Mouse (Mus musculus) liver, adult 2 months (tissue): Measurements from ENCODE around the gene Birc3. TPM values are rescaled to one million over a fixed set of nuclear protein-coding genes. Genes with fewer than 3 reads are reported as not detected.
"Not testable (repeated sequence)": the region's sequence is repeated elsewhere in the genome, so short reads cannot be mapped to it uniquely, and the experiment has no call there.

ENCODE experiments used
- DNase-seq: peaks from one replicate; pipeline ENCODE4 v3.0.0-alpha.2; 2011; ENCODE audit warnings: low read depth, low spot score; ENCODE audit errors: extremely low read depth
- H3K27ac ChIP-seq: fragments of 200-500 bp; replicated peaks from 2 replicates; pipeline ENCODE4 v1.5.1; 2012; ENCODE audit warnings: low read depth, mild to moderate bottlenecking, control low read depth, inconsistent platforms, low read length; ENCODE audit not compliant: insufficient read depth
- H3K27me3 ChIP-seq: fragments of 200-500 bp; 2 replicates; pipeline ENCODE4 v1.6.1; 2012; ENCODE audit warnings: mild to moderate bottlenecking, moderate library complexity, low read length, inconsistent platforms; ENCODE audit not compliant: control insufficient read depth, insufficient read depth
- H3K36me3 ChIP-seq: fragments of 200-500 bp; 2 replicates; pipeline ENCODE4 v1.6.1; 2012; ENCODE audit warnings: low read length, inconsistent platforms; ENCODE audit not compliant: control insufficient read depth, insufficient read depth
- H3K4me1 ChIP-seq: fragments of 200-500 bp; 2 replicates; pipeline ENCODE4 v1.6.1; 2011; ENCODE audit warnings: low read length; ENCODE audit not compliant: control insufficient read depth, insufficient read depth
- H3K4me3 ChIP-seq: fragments of 200-500 bp; 2 replicates; pipeline ENCODE4 v1.5.1; 2011; ENCODE audit warnings: low read depth, mild to moderate bottlenecking, control low read depth, low read length, moderate library complexity; ENCODE audit not compliant: insufficient read depth
- H3K79me2 ChIP-seq: fragments of 200-500 bp; 2 replicates; pipeline ENCODE4 v1.6.1; 2012; ENCODE audit warnings: inconsistent platforms, mild to moderate bottlenecking, low read length, moderate library complexity; ENCODE audit not compliant: control insufficient read depth, insufficient read depth
- H3K9ac ChIP-seq: fragments of 200-500 bp; 2 replicates; pipeline ENCODE4 v1.6.1; 2012; ENCODE audit warnings: low read depth, mild to moderate bottlenecking, control low read depth, inconsistent platforms, low read length
- CTCF ChIP-seq: fragments of 200-500 bp; IDR thresholded peaks from 2 replicates; pipeline ENCODE4 v1.5.1; 2011; ENCODE audit warnings: low read depth, low read length, control low read depth
- POLR2A ChIP-seq: fragments of 200-500 bp; IDR thresholded peaks from 2 replicates; pipeline ENCODE4 v1.6.1; 2011; ENCODE audit warnings: low read length, control low read depth; ENCODE audit not compliant: insufficient read depth; ENCODE audit errors: extremely low read depth
- WGBS: fragments of 180-500 bp; shearing (Covaris S2); methylation state at CpG from one replicate; pipeline ENCODE4 v1.1.7; 2018; 5-methylcytosine and 5-hydroxymethylcytosine counted together
- polyA plus RNA-seq: library from polyadenylated mRNA; depleted of rRNA; stranded (reverse); fragments of >200 nt; gene quantifications from 2 replicates; pipeline ENCODE4 v1.2.3, GENCODE M21; 2012
- total RNA-seq: library from RNA; depleted of rRNA; stranded (reverse); fragments of >200 nt; gene quantifications from 2 replicates; pipeline ENCODE4 v1.2.3, GENCODE M21; 2014

Gene Birc3
- total and polyA plus RNA-seq, 2 experiments: 6.3 to 23.7 TPM

DNA sequence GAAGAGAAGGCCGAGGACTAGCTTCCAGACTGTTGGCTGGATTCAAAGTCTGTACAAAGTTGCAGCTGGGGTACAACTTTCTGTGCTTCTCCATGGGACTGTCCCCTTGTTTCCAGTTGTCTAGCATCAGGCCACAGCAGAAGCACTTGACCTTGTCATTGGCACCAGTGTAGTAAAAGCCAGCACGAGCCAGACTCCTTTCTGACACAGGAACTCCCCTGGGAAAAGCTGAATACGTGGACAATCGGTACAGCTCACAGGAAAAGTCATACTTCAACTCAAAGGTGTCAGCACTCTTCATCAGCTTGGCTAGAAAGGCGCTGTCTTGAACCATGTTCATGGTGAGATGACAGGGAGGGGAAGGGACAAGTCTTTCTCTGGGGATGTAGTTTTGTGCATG lies 12.0 kb downstream of the Birc3 start:
- no peak overlapping the region for H3K4me3 ChIP-seq
- H3K9ac ChIP-seq: no peak overlapping the region
- TF ChIP-seq CTCF: no peak
- no peak for TF ChIP-seq POLR2A
- no peak overlapping the region for H3K27ac ChIP-seq
- H3K36me3 ChIP-seq: peaks cover 10% of the 10 kb centered on the region; the same call in 1 of the 2 replicates
- peaks cover 2% of the 10 kb centered on the region; the same call in 1 of the 2 replicates for H3K4me1 ChIP-seq
- WGBS: 92% methylated on average over 5 of the region's 5 CpGs
- no peaks in the 10 kb centered on the region; the same call in 1 of the 2 replicates for H3K79me2 ChIP-seq
- H3K27me3 ChIP-seq: no peaks in the 10 kb centered on the region
- no peak for DNase-seq

DNA sequence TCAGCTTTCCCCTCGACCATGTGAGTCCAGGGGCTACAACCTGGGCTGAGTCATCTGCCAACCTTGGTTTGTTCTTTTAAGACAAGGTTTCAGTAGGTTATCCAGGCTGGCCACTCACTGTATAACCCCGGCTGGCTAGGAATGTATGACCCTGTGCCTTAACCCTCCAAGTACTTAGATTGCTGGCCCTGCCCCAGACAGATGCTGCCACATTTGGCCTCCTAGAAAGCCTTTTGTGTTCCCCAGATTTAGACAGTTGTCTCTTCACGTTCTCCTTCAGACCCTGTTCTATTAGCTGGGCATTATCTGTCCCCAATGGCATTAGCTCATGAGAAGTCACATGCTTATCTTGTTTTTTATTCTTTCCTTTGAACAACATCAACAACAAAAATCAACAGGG lies 17.1 kb downstream of the Birc3 start:
- no peak for TF ChIP-seq CTCF
- TF ChIP-seq POLR2A: no peak
- DNase-seq: no peak

DNA sequence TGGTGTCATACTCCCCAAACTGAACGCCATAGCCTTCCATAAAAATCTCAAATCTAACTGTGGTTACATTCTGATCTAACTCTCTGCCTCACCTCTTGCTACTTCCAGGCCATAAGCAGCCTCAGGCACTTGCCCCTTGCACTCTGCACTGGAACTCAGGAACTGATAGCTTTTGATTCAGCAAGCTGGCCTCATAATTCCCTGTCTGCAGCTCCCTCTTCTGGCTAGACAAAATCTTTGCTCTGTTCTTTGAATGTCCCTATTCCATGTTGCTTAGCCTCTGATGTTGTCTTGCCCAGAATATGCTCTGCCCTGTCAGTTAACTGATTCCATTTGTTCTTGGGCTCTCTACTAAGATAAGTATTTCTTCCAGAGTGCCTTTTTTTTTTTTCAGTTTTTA lies 17.6 kb downstream of the Birc3 start:
- peak; percentile 41 for TF ChIP-seq CTCF
- no peak for TF ChIP-seq POLR2A
- no peaks in the 10 kb centered on the region; the same call in 1 of the 2 replicates for H3K79me2 ChIP-seq
- no peaks in the 10 kb centered on the region for H3K27me3 ChIP-seq
- peaks cover 2% of the 10 kb centered on the region; the same call in 1 of the 2 replicates for H3K4me1 ChIP-seq
- no peak overlapping the region for H3K9ac ChIP-seq
- DNase-seq: peak; percentile 81
- no peak overlapping the region for H3K4me3 ChIP-seq
- H3K36me3 ChIP-seq: peaks cover 30% of the 10 kb centered on the region
- 48% methylated on average over 1 of the region's 1 CpGs for WGBS
- no peak overlapping the region for H3K27ac ChIP-seq

More for the DNA sequence above, 17.1 kb downstream of the Birc3 start:
- Histone ChIP-seq H3K27me3 (no peaks in the 10 kb centered on the region), H3K79me2 (no peaks in the 10 kb centered on the region; the same call in 1 of the 2 replicates), H3K9ac (no peak overlapping the region), H3K36me3 (peaks cover 27% of the 10 kb centered on the region), H3K27ac (no peak overlapping the region), H3K4me1 (peaks cover 2% of the 10 kb centered on the region; the same call in 1 of the 2 replicates), H3K4me3 (no peak overlapping the region)
- 62% methylated on average over 3 of the region's 3 CpGs for WGBS

DNA sequence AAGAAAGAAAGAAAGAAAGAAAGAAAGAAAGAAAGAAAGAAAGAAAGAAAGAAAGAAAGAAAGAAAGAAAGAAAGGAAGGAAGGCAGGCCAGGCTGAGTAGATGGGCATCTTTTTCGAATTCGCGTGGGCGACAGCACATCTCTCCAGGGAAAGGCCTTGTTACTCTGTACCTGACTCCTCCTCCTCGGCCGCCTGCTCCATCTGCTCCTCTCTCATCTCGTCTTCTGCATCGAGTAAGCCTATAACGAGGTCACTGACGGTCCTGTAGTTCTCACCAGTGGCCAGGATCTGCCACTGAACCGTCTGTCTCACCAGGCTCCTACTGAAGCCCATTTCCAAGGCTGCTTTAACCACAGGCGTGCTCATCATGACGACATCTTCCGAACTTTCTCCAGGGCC lies 18.8 kb downstream of the Birc3 start:
- H3K4me3 ChIP-seq, H3K27me3 ChIP-seq, H3K4me1 ChIP-seq, H3K9ac ChIP-seq, H3K27ac ChIP-seq, DNase-seq, H3K79me2 ChIP-seq: not testable (repeated sequence)
- WGBS: 92% methylated on average over 14 of the region's 14 CpGs
- peaks cover 36% of the 10 kb centered on the region for H3K36me3 ChIP-seq

DNA sequence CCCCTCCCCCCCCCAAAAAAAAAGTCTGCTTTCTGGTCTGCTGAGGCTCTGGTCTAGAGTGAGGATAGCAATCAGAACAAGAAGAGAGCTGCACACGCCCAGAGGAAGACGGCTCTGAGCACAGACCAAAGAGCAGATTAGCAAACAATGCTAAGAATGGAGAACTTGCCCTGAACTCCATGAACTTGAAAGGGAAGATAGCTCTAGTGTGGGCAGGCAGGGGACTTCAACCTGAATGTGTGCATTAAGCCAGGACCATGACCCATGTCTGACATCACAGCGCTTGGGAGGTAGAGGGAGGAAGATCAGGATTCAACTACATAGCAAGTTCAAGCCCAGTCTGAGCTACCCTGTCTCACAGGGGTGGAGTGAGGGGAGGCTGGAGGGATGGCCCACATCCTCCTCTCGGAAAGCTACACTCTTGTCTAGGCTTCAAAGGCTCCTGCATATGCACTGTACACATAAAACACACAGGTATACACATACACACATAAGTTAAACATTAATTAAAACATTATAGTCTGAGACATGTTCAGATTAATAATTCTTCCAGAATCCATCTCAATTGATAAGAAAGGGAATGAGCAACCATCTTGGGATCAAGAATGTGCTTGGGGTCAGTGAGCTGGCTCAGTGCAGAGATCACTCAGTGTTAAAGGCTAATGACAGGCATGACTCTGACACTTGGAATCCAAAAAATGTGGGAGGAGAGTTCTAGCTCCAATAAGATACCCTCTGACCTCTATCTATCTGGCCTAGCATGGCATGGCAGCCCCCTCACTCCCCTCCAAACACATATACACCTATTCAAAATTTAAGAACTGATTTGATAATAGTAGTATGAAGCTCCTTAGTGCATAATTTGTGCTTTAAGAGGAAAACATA lies 20.4 kb downstream of the Birc3 start:
- WGBS: 80% methylated on average over 4 of the region's 4 CpGs
- peaks cover 44% of the 10 kb centered on the region for H3K36me3 ChIP-seq
- no peaks in the 10 kb centered on the region for H3K79me2 ChIP-seq
- 0 out of 2 replicates have a peak, but pooled peaks cover 2% of the 10 kb centered on the region for H3K4me1 ChIP-seq
- no peak overlapping the region for H3K9ac ChIP-seq
- no peak overlapping the region for H3K4me3 ChIP-seq
- no peaks in the 10 kb centered on the region for H3K27me3 ChIP-seq
- no peak for DNase-seq
- no peak for TF ChIP-seq POLR2A
- no peak for TF ChIP-seq CTCF
- H3K27ac ChIP-seq: no peak overlapping the region

DNA sequence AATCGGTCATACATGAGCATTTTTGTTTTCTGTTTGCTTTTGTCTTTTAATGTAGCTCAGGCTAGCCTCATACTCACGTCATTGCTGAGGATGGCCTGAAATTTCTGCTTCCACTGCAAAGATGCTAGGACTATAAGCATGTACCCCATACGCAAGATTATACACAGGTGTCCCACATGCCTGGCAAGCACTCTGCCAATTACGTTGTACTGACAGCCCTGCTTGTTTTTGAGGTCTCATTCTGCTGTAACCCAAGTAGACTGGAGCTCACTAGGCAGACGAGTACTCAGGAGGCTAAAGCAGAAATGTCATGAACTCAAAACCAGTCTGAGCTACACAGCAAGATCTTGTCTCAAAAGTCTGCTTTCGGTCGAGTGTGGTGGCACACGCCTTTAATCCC lies 21.1 kb downstream of the Birc3 start:
- Histone ChIP-seq H3K27me3 (no peaks in the 10 kb centered on the region), H3K9ac (no peak overlapping the region), H3K4me1 (0 out of 2 replicates have a peak, but pooled peaks cover 2% of the 10 kb centered on the region), H3K27ac (no peak overlapping the region), H3K4me3 (no peak overlapping the region), H3K36me3 (peaks cover 42% of the 10 kb centered on the region), H3K79me2 (no peaks in the 10 kb centered on the region)
- TF ChIP-seq POLR2A (no peak), CTCF (no peak)
- DNase-seq: no peak
- WGBS: 96% methylated on average over 8 of the region's 8 CpGs
